Mouse (Mus musculus): ENCODE data around the gene Faf2. TPM values are rescaled to one million over a fixed set of nuclear protein-coding genes. Genes with fewer than 3 reads are reported as not detected.

Faf2 gene
- polyA plus RNA-seq, 1 experiment, result 30.3 TPM

GRCm38 (mm10) chr13:54616998-54617397 is 4.6 kb upstream of the Faf2 start:
- Histone ChIP-seq H3K79me2 (ENCODE audit: control insufficient read depth, insufficient read depth) (peaks cover 3% of the 10 kb centered on the region), H3ac (ENCODE audit: control insufficient read depth, insufficient read length) (no peak overlapping the region), H3K4me2 (ENCODE audit: low read depth) (no peak overlapping the region), H3K27me3 (ENCODE audit: control insufficient read depth, insufficient read depth, insufficient read length) (no peaks in the 10 kb centered on the region), H3K36me3 (ENCODE audit: control insufficient read depth, insufficient read depth) (no peaks in the 10 kb centered on the region), H3K4me3 (no peak overlapping the region)
- TF ChIP-seq POLR2AphosphoS2 (IDR thresholded peaks at IDR 0.05; ENCODE audit: insufficient read length, low read depth) (no peak), MYOD1 (IDR thresholded peaks at IDR 0.05; ENCODE audit: control insufficient read depth in 1 of 3, insufficient read length in 2 of 3, low read depth in 2 of 3) (no peak)

GRCm38 (mm10) chr13:54621960-54622521 is 457 bp downstream of the Faf2 start:
- H3K27me3 ChIP-seq (ENCODE audit: control insufficient read depth, insufficient read depth, insufficient read length), result no peaks in the 10 kb centered on the region
- H3K4me3 ChIP-seq, result peak overlapping the region; percentile 98
- no peak for TF ChIP-seq TCF12 (IDR thresholded peaks at IDR 0.05; ENCODE audit: insufficient read depth, poor library complexity, severe bottlenecking)
- no peak for TF ChIP-seq SRF (IDR thresholded peaks at IDR 0.05; ENCODE audit: control insufficient read depth, insufficient read length, low read depth)
- no peak for TF ChIP-seq POLR2AphosphoS2 (IDR thresholded peaks at IDR 0.05; ENCODE audit: insufficient read length, low read depth)
- no peak for TF ChIP-seq MYOD1 (IDR thresholded peaks at IDR 0.05; ENCODE audit: control insufficient read depth in 1 of 3, insufficient read length in 2 of 3, low read depth in 2 of 3)
- no peak for TF ChIP-seq POLR2A (IDR thresholded peaks at IDR 0.05; ENCODE audit: insufficient read length, low read depth)
- no peak for TF ChIP-seq MAX (IDR thresholded peaks at IDR 0.05; ENCODE audit: low read depth)
- TF ChIP-seq E2F4 (IDR thresholded peaks at IDR 0.05; ENCODE audit: insufficient read depth), result no peak
- no peak for TF ChIP-seq REST (IDR thresholded peaks at IDR 0.05; ENCODE audit: insufficient read depth, insufficient read length)
- TF ChIP-seq USF1 (IDR thresholded peaks at IDR 0.05; ENCODE audit: low read depth), result no peak
- TF ChIP-seq TCF3 (IDR thresholded peaks at IDR 0.05; ENCODE audit: insufficient read length, low read depth), result no peak
- no peak for TF ChIP-seq MYOG (IDR thresholded peaks at IDR 0.05; ENCODE audit: control insufficient read depth in 1 of 3, insufficient read depth in 1 of 3, insufficient read length in 2 of 3, low read depth in 2 of 3)
- no peak for TF ChIP-seq CEBPB (IDR thresholded peaks at IDR 0.05; ENCODE audit: insufficient read depth, poor library complexity, severe bottlenecking)
- no peaks in the 10 kb centered on the region for H3K36me3 ChIP-seq (ENCODE audit: control insufficient read depth, insufficient read depth)
- H3K79me2 ChIP-seq (ENCODE audit: control insufficient read depth, insufficient read depth), result peaks cover 53% of the 10 kb centered on the region
- peak overlapping the region; percentile 79 for H3K4me2 ChIP-seq (ENCODE audit: low read depth)
- peak overlapping the region; percentile 39 for H3ac ChIP-seq (ENCODE audit: control insufficient read depth, insufficient read length)

- H3K4me2 ChIP-seq (ENCODE audit: low read depth), result no peak overlapping the region
- H3K4me3 ChIP-seq, result no peak overlapping the region
- H3ac ChIP-seq (ENCODE audit: control insufficient read depth, insufficient read length), result no peak overlapping the region
- TF ChIP-seq POLR2AphosphoS2 (IDR thresholded peaks at IDR 0.05; ENCODE audit: insufficient read length, low read depth) (no peak), MYOD1 (IDR thresholded peaks at IDR 0.05; ENCODE audit: control insufficient read depth in 1 of 3, insufficient read length in 2 of 3, low read depth in 2 of 3) (no peak), SRF (IDR thresholded peaks at IDR 0.05; ENCODE audit: control insufficient read depth, insufficient read length, low read depth) (no peak), MYOG (IDR thresholded peaks at IDR 0.05; ENCODE audit: control insufficient read depth in 1 of 3, insufficient read depth in 1 of 3, insufficient read length in 2 of 3, low read depth in 2 of 3) (no peak), CEBPB (IDR thresholded peaks at IDR 0.05; ENCODE audit: insufficient read depth, poor library complexity, severe bottlenecking) (no peak), TCF12 (IDR thresholded peaks at IDR 0.05; ENCODE audit: insufficient read depth, poor library complexity, severe bottlenecking) (no peak), USF1 (IDR thresholded peaks at IDR 0.05; ENCODE audit: low read depth) (no peak), POLR2A (IDR thresholded peaks at IDR 0.05; ENCODE audit: insufficient read length, low read depth) (no peak), REST (IDR thresholded peaks at IDR 0.05; ENCODE audit: insufficient read depth, insufficient read length) (no peak), TCF3 (IDR thresholded peaks at IDR 0.05; ENCODE audit: insufficient read length, low read depth) (no peak), E2F4 (IDR thresholded peaks at IDR 0.05; ENCODE audit: insufficient read depth) (no peak), MAX (IDR thresholded peaks at IDR 0.05; ENCODE audit: low read depth) (no peak)
- H3K36me3 ChIP-seq (ENCODE audit: control insufficient read depth, insufficient read depth), result peaks cover 14% of the 10 kb centered on the region
- H3K79me2 ChIP-seq (ENCODE audit: control insufficient read depth, insufficient read depth), result peaks cover 96% of the 10 kb centered on the region
- H3K27me3 ChIP-seq (ENCODE audit: control insufficient read depth, insufficient read depth, insufficient read length), result no peaks in the 10 kb centered on the region
Measured at GRCm38 (mm10) chr13:54629128-54629527, 7.5 kb downstream of the Faf2 start.

GRCm38 (mm10) chr13:54632731-54633277 is 11.2 kb downstream of the Faf2 start:
- TF ChIP-seq CEBPB (IDR thresholded peaks at IDR 0.05; ENCODE audit: insufficient read depth, poor library complexity, severe bottlenecking) (no peak), E2F4 (IDR thresholded peaks at IDR 0.05; ENCODE audit: insufficient read depth) (no peak), USF1 (IDR thresholded peaks at IDR 0.05; ENCODE audit: low read depth) (no peak), TCF12 (IDR thresholded peaks at IDR 0.05; ENCODE audit: insufficient read depth, poor library complexity, severe bottlenecking) (no peak), TCF3 (IDR thresholded peaks at IDR 0.05; ENCODE audit: insufficient read length, low read depth) (no peak), POLR2A (IDR thresholded peaks at IDR 0.05; ENCODE audit: insufficient read length, low read depth) (no peak), POLR2AphosphoS2 (IDR thresholded peaks at IDR 0.05; ENCODE audit: insufficient read length, low read depth) (no peak), MYOD1 (IDR thresholded peaks at IDR 0.05; ENCODE audit: control insufficient read depth in 1 of 3, insufficient read length in 2 of 3, low read depth in 2 of 3) (no peak), MYOG (IDR thresholded peaks at IDR 0.05; ENCODE audit: control insufficient read depth in 1 of 3, insufficient read depth in 1 of 3, insufficient read length in 2 of 3, low read depth in 2 of 3) (no peak), MAX (IDR thresholded peaks at IDR 0.05; ENCODE audit: low read depth) (no peak)
- Histone ChIP-seq H3K4me3 (no peak overlapping the region), H3K27me3 (ENCODE audit: control insufficient read depth, insufficient read depth, insufficient read length) (no peaks in the 10 kb centered on the region), H3K36me3 (ENCODE audit: control insufficient read depth, insufficient read depth) (peaks cover 20% of the 10 kb centered on the region), H3ac (ENCODE audit: control insufficient read depth, insufficient read length) (no peak overlapping the region), H3K4me2 (ENCODE audit: low read depth) (no peak overlapping the region), H3K79me2 (ENCODE audit: control insufficient read depth, insufficient read depth) (peaks cover 85% of the 10 kb centered on the region)

GRCm38 (mm10) chr13:54635011-54635410 is 13.4 kb downstream of the Faf2 start:
- TF ChIP-seq SRF (IDR thresholded peaks at IDR 0.05; ENCODE audit: control insufficient read depth, insufficient read length, low read depth), result no peak
- no peak for TF ChIP-seq MYOD1 (IDR thresholded peaks at IDR 0.05; ENCODE audit: control insufficient read depth in 1 of 3, insufficient read length in 2 of 3, low read depth in 2 of 3)
- TF ChIP-seq POLR2A (IDR thresholded peaks at IDR 0.05; ENCODE audit: insufficient read length, low read depth), result no peak
- TF ChIP-seq CEBPB (IDR thresholded peaks at IDR 0.05; ENCODE audit: insufficient read depth, poor library complexity, severe bottlenecking), result no peak
- no peak for TF ChIP-seq E2F4 (IDR thresholded peaks at IDR 0.05; ENCODE audit: insufficient read depth)
- no peak for TF ChIP-seq POLR2AphosphoS2 (IDR thresholded peaks at IDR 0.05; ENCODE audit: insufficient read length, low read depth)
- TF ChIP-seq TCF3 (IDR thresholded peaks at IDR 0.05; ENCODE audit: insufficient read length, low read depth), result no peak
- no peak for TF ChIP-seq TCF12 (IDR thresholded peaks at IDR 0.05; ENCODE audit: insufficient read depth, poor library complexity, severe bottlenecking)
- no peak for TF ChIP-seq REST (IDR thresholded peaks at IDR 0.05; ENCODE audit: insufficient read depth, insufficient read length)
- no peak overlapping the region for H3K4me3 ChIP-seq
- no peak overlapping the region for H3K4me2 ChIP-seq (ENCODE audit: low read depth)
- H3K79me2 ChIP-seq (ENCODE audit: control insufficient read depth, insufficient read depth), result peaks cover 63% of the 10 kb centered on the region
- peaks cover 32% of the 10 kb centered on the region for H3K36me3 ChIP-seq (ENCODE audit: control insufficient read depth, insufficient read depth)
- no peaks in the 10 kb centered on the region for H3K27me3 ChIP-seq (ENCODE audit: control insufficient read depth, insufficient read depth, insufficient read length)
- H3ac ChIP-seq (ENCODE audit: control insufficient read depth, insufficient read length), result no peak overlapping the region
